Mouse (Mus musculus) megakaryocyte, embryonic 14.5 days (primary cell): ENCODE results near the gene Casp8. TPM values are rescaled to one million over a fixed set of nuclear protein-coding genes. Genes with fewer than 3 reads are reported as not detected.
"Not testable (repeated sequence)": the region's sequence is repeated elsewhere in the genome, so short reads cannot be mapped to it uniquely, and the experiment has no call there.

ENCODE experiments used
- H3K27me3 ChIP-seq: replicated peaks from 2 replicates; pipeline ENCODE3; 2012; ENCODE audit warnings: inconsistent platforms
- H3K36me3 ChIP-seq: replicated peaks from 2 replicates; pipeline ENCODE3; 2012; ENCODE audit warnings: low read length, inconsistent platforms, mixed read lengths
- H3K4me1 ChIP-seq: 2 replicates; pipeline ENCODE4 v1.6.1; 2012; ENCODE audit warnings: inconsistent platforms
- H3K4me3 ChIP-seq: replicated peaks from 2 replicates; pipeline ENCODE3; 2012; ENCODE audit warnings: moderate library complexity, mild to moderate bottlenecking, inconsistent platforms
- H3K9me3 ChIP-seq: 2 replicates; pipeline ENCODE4 v1.6.1; 2012; ENCODE audit warnings: inconsistent platforms
- FLI1 ChIP-seq: IDR thresholded peaks from 2 replicates; pipeline ENCODE4 v1.6.1; 2012; ENCODE audit warnings: low read length, inconsistent platforms, mixed read lengths
- GATA1 ChIP-seq: IDR thresholded peaks from 3 replicates; pipeline ENCODE4 v1.6.1; 2012; ENCODE audit warnings: mixed read lengths, low read length, inconsistent platforms, borderline replicate concordance
- polyA plus RNA-seq: library from polyadenylated mRNA; stranded (reverse); fragments of >175 nt; gene quantifications from 2 replicates; pipeline ENCODE4 v1.2.3, GENCODE M21; 2012; ENCODE audit warnings: low replicate concordance; ENCODE audit not compliant: insufficient read depth

The Casp8 gene
- polyA plus RNA-seq, 1 experiment, result 2.4 TPM

- H3K27me3 ChIP-seq, result no peaks in the 10 kb centered on the region
- H3K4me1 ChIP-seq, result peaks cover 41% of the 10 kb centered on the region
- peaks cover 23% of the 10 kb centered on the region for H3K36me3 ChIP-seq
- peak; percentile 49; the same call in 1 of the 2 replicates for TF ChIP-seq FLI1
- no peak for TF ChIP-seq GATA1
- H3K4me3 ChIP-seq, result peak overlapping the region; percentile 86
- peaks cover 5% of the 10 kb centered on the region; the same call in 1 of the 2 replicates for H3K9me3 ChIP-seq
Measured at GRCm38 (mm10) chr1:58797370-58797769, 2.2 kb downstream of the Casp8 start.

DNA sequence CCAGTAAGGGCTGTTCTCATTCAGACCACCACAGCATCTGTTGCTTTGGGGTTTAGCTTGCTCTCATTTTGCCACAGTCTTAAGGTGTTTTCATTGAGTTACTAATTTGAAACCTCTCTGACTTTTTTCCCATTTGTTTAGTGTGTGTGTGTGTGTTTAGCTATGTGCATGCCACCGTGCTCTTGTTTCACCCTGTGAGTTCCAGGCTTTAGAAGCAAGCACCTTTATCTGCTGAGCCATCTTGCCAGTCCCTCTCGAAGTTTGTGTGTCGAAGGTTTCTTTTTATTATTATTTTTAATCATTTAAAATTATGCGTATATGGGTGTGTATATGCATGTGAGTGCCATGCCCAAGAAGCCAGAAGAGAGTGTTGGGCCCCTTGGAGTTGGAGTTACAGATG lies 3.7 kb downstream of the Casp8 start:
- H3K4me3 ChIP-seq, result no peak overlapping the region
- peaks cover 56% of the 10 kb centered on the region for H3K4me1 ChIP-seq
- no peak for TF ChIP-seq GATA1
- no peak for TF ChIP-seq FLI1
- peaks cover 5% of the 10 kb centered on the region; the same call in 1 of the 2 replicates for H3K9me3 ChIP-seq
- H3K27me3 ChIP-seq, result no peaks in the 10 kb centered on the region
- H3K36me3 ChIP-seq, result peaks cover 23% of the 10 kb centered on the region

GRCm38 (mm10) chr1:58800644-58801043 lies 5.5 kb downstream of the Casp8 start:
- Histone ChIP-seq H3K4me1 (peaks cover 49% of the 10 kb centered on the region), H3K36me3 (peaks cover 28% of the 10 kb centered on the region)
- H3K27me3 ChIP-seq, H3K4me3 ChIP-seq, H3K9me3 ChIP-seq: not testable (repeated sequence)

DNA sequence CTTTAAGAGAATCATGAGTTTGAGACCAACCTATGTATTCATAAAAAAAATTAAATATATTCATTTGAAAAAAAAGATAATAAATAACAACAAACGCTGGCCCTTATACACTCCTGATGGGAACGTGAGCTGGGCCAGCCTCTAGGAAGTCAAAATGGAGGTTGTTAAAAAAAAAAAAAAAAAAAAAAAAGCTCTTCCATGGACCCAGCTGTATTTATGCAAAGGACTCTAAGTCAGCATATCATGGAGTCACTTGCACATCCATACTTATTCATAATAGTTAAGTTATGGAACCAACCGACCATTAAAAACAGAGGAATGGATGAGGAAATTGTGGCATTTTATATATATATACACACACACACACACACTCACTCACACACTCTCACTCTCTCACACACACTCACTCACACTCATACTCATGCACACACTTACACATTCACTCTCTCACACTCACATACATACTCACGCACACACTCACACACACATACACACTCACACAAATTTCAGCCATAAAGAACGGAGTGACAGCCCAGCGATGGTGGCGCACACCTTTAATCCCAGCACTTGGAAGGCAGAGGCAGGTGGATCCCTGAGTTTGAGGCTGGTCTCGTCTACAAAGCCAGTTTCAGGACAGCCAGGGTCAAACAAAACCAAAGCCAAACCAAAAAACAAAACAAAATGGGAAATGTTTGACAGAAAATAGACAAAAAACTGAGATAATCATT lies 6.5 kb downstream of the Casp8 start:
- H3K4me1 ChIP-seq, result peaks cover 50% of the 10 kb centered on the region
- peaks cover 5% of the 10 kb centered on the region; the same call in 1 of the 2 replicates for H3K9me3 ChIP-seq
- peaks cover 30% of the 10 kb centered on the region for H3K36me3 ChIP-seq
- TF ChIP-seq GATA1, result no peak
- no peak for TF ChIP-seq FLI1
- H3K4me3 ChIP-seq, result peak overlapping the region; percentile 89
- no peaks in the 10 kb centered on the region for H3K27me3 ChIP-seq

- peak overlapping the region; percentile 89 for H3K4me3 ChIP-seq
- peaks cover 39% of the 10 kb centered on the region for H3K36me3 ChIP-seq
- no peaks in the 10 kb centered on the region for H3K27me3 ChIP-seq
- H3K9me3 ChIP-seq, result peaks cover 8% of the 10 kb centered on the region; the same call in 1 of the 2 replicates
- H3K4me1 ChIP-seq, result peaks cover 41% of the 10 kb centered on the region
- no peak for TF ChIP-seq FLI1
- TF ChIP-seq GATA1, result no peak
Measured at GRCm38 (mm10) chr1:58802322-58803273, 7.4 kb downstream of the Casp8 start.

- peaks cover 46% of the 10 kb centered on the region for H3K36me3 ChIP-seq
- no peaks in the 10 kb centered on the region for H3K27me3 ChIP-seq
- H3K9me3 ChIP-seq, result peaks cover 7% of the 10 kb centered on the region; the same call in 1 of the 2 replicates
- TF ChIP-seq GATA1, result no peak
- no peak for TF ChIP-seq FLI1
- H3K4me1 ChIP-seq, result peaks cover 35% of the 10 kb centered on the region
- peak overlapping the region; percentile 89 for H3K4me3 ChIP-seq
Measured at GRCm38 (mm10) chr1:58803531-58803930, 8.4 kb downstream of the Casp8 start.

DNA sequence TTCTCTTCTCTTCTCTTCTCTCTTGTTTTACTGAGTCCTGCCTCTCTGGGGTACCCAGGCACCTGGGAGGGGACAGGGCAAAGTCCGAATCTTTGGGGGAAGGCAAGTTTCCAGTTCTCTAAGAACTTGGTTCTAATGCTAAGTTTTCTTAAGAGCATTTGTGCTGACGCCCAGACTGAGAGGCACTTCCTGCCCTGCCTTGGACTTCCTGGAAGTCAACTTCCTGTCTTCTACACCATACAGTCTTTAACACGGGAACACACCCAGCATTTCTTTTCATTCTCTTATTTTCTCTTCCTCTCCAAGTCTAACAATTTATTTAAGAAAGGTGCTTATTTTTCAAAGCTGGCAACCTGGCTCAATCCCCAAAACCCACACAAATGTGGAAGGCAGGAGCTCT lies 11.5 kb downstream of the Casp8 start:
- TF ChIP-seq GATA1 (no peak), FLI1 (no peak)

GRCm38 (mm10) chr1:58826319-58826718 lies 31.1 kb downstream of the Casp8 start:
- peaks cover 4% of the 10 kb centered on the region for H3K4me1 ChIP-seq
- no peak overlapping the region for H3K4me3 ChIP-seq
- no peak for TF ChIP-seq GATA1
- TF ChIP-seq FLI1, result no peak
- H3K36me3 ChIP-seq, result peaks cover 94% of the 10 kb centered on the region
- H3K9me3 ChIP-seq, result peaks cover 8% of the 10 kb centered on the region
- no peaks in the 10 kb centered on the region for H3K27me3 ChIP-seq

More for the DNA sequence above, 11.5 kb downstream of the Casp8 start:
- peaks cover 28% of the 10 kb centered on the region for H3K4me1 ChIP-seq
- peaks cover 45% of the 10 kb centered on the region for H3K36me3 ChIP-seq
- H3K4me3 ChIP-seq, result no peak overlapping the region
- peaks cover 6% of the 10 kb centered on the region; the same call in 1 of the 2 replicates for H3K9me3 ChIP-seq
- H3K27me3 ChIP-seq, result no peaks in the 10 kb centered on the region

GRCm38 (mm10) chr1:58830741-58831140 lies 35.6 kb downstream of the Casp8 start:
- peaks cover 8% of the 10 kb centered on the region for H3K9me3 ChIP-seq
- no peak overlapping the region for H3K4me3 ChIP-seq
- H3K36me3 ChIP-seq, result peaks cover 79% of the 10 kb centered on the region
- H3K27me3 ChIP-seq, result no peaks in the 10 kb centered on the region
- H3K4me1 ChIP-seq, result peaks cover 15% of the 10 kb centered on the region
- TF ChIP-seq FLI1 (no peak), GATA1 (no peak)

GRCm38 (mm10) chr1:58832198-58832597 lies 37.0 kb downstream of the Casp8 start:
- peaks cover 8% of the 10 kb centered on the region for H3K9me3 ChIP-seq
- H3K36me3 ChIP-seq, result peaks cover 64% of the 10 kb centered on the region
- no peak overlapping the region for H3K4me3 ChIP-seq
- no peaks in the 10 kb centered on the region for H3K27me3 ChIP-seq
- TF ChIP-seq GATA1, result no peak
- TF ChIP-seq FLI1, result no peak
- H3K4me1 ChIP-seq, result peaks cover 15% of the 10 kb centered on the region

DNA sequence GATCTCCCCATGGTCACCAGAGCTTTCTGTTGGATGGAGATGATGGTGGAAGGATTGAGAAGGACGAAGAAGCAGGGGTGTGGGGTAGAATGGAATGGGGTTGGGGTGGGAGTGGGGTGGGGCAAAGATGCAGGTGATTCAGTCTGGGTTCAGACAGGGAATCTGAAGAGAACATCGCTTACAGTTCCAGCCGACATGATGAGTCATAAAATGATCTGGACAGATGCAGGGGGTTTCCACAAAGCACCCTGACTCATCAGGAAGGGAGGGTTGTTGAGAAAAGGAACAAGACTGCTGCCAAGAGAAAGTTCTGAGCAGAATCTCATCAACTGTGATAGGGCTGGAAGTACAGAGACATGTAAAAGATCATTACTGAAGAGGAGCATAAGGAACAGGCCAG lies 61.6 kb downstream of the Casp8 start:
- H3K36me3 ChIP-seq, H3K4me3 ChIP-seq, H3K9me3 ChIP-seq, H3K27me3 ChIP-seq: not testable (repeated sequence)
- H3K4me1 ChIP-seq, result peaks cover 25% of the 10 kb centered on the region

- not testable (repeated sequence) for H3K4me3 ChIP-seq, H3K9me3 ChIP-seq, H3K36me3 ChIP-seq, H3K27me3 ChIP-seq
- H3K4me1 ChIP-seq, result peaks cover 12% of the 10 kb centered on the region
Measured at GRCm38 (mm10) chr1:58859131-58859530, 64.0 kb downstream of the Casp8 start.

GRCm38 (mm10) chr1:58859738-58860365 lies 64.7 kb downstream of the Casp8 start:
- not testable (repeated sequence) for H3K27me3 ChIP-seq, H3K4me3 ChIP-seq, H3K4me1 ChIP-seq, H3K36me3 ChIP-seq
- H3K9me3 ChIP-seq, result peaks cover 14% of the 10 kb centered on the region

- not testable (repeated sequence) for H3K27me3 ChIP-seq, H3K4me3 ChIP-seq, H3K36me3 ChIP-seq, H3K4me1 ChIP-seq
- peaks cover 20% of the 10 kb centered on the region for H3K9me3 ChIP-seq
Measured at GRCm38 (mm10) chr1:58860586-58860985, 65.4 kb downstream of the Casp8 start.
